Mouse (Mus musculus) cerebellum, postnatal 4 days (tissue): ENCODE results near the gene Src.
"Not testable (repeated sequence)": the region's sequence is repeated elsewhere in the genome, so short reads cannot be mapped to it uniquely, and the experiment has no call there.

Experiments used
- DNase-seq, 2 experiments: peaks; one replicate each; pipeline ENCODE4 v3.0.0; 2022; ENCODE audit warnings: low spot score in 2 of 2, mixed read lengths in 1 of 2

Src gene

DNA sequence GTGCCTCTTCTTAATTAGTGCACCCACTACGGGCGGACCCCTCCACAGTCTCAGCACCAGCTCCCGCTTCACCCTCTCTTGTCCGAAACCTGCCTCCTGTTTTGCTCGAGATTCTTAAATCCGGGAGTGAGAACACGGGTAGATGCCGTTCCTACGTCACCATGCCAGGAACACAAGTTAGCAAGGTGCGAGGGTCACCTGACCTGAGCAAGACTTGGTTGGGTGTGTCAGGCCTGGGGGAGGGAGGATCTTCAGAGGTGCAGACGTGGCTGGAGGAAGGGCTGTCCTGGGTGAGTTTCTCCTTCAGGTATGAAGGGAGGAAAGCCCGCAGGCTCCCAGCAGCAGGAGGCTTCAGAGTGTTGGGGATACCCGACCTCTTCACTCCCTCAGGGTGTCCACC, at the start of gene Src:
Gene Src (plus strand): TSS at position 239 of the 400 bp plus-strand sequence.
- no peak for DNase-seq

DNA sequence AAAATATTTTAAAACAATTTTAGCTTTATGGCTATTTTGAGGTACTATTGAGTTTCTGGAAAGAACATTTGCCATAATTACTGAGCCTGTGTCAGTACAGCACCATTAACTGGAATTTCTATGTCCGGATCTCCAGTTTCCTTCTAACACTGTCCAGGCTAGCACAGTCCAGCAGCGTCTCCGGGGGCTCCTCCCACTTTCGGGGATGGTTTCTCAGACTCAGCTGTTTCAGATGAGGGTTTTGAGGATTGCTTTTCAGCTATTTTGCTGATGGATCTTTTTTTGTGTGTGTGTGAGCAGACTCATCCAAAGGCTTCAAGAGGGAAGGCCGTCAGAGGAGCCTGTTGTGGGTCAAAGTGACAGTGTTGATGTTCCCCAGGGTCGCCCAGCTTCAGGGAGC, 46.5 kb upstream of the Src start:
- DNase-seq = no peak

DNA sequence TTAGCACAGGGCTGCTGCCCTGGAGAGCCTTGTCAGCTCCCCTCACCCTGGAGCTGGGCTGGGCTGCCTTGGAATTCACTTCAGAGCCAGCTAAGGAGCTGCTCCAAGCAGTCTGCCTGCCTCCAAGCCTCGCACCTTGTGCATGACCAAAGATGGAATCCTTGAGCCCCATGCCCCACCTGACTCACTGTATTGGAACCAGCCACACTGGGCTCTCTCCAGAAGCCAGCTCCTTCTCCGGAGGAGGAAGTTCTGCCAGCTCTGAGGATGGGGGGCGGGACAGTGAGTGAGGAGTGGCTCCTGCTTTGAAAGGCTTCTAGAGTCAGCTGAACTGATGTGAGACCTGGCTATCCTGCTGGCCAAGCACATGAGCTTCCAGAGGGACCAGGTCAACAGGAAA, 44.6 kb upstream of the Src start:
- no peak for DNase-seq

DNA sequence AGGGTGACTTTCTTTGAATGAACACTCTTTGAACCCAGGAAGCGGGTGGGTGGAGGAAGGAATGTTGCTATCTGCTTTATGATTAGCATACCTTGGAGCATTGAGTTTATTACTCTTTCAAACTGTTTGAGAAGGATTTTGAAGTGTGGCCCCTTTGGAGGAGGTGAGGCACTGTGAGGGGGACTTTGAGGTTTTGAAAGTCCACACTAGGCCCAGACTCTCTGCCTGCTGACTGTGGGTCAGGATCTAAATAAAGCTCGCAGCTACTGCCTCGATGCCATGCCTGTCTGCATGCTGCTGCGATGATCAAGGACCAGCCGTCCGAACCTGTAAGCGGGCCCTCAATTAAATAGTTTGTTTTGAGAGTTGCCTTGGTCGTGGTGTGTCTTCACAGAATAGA, 43.2 kb upstream of the Src start:
- no peak for DNase-seq

DNA sequence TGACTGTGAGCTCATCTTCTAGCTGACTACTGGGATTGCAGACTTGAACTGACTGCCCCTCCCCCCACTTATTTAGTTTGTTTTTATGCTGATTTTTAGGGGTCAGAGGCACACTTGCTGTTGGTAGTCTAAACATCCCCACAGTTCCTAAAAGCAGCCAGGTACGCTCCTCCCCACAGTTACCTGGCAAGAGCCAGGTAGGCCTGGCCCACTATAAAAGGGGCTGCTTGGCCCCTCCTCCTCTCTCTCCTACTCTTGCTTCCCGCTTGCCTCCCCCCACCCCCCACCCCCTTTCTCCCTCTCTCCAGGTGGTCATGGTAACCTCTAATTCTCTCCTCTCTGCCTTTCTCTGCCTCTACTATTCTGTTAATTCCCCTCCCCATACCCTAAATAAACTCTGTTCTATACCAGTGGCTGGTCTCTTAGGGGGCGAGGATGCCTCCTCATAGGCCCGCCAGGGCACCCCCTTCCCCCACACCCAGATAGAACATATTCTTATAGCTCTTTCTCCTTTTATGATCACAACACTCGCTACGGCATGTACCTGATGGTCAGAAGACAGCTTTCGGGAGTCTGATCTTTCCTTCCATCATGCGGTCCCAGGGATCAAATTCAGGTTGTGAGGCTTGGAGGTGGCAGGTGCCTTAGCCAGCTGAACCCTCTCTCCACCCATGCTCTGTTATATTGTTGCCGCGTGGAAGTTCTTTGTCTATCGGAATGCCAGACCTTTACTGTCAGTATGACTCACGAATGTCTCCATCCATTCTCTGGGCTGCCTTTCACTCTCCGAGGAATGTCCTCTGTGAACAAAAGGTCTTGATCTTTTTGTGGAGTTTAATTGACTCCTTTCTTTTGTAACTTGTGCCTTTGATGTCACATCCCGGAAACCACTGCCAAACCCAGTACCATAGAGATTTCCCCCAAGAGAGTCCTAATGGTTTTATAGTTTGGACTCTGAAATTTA, 42.2 kb upstream of the Src start:
- DNase-seq = no peak

DNA sequence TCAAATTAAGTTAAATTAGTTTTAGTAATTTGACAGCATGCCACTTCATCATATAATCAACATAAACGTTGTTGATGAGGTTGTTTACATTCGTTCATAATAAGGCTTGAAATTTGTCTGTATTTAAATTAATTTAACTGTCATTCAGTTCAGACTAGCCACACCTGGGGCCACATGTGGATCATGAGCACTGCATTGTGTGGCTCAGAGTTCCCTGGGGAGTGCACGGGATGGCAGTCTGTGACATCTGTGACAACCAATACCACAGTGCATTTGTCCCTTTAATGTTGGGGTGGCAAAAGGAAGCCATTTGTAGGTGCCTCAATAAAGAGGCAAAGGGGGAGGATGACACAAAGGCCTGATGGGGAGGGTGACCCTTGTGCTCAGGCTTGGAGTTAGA, 41.2 kb upstream of the Src start:
- no peak for DNase-seq

DNA sequence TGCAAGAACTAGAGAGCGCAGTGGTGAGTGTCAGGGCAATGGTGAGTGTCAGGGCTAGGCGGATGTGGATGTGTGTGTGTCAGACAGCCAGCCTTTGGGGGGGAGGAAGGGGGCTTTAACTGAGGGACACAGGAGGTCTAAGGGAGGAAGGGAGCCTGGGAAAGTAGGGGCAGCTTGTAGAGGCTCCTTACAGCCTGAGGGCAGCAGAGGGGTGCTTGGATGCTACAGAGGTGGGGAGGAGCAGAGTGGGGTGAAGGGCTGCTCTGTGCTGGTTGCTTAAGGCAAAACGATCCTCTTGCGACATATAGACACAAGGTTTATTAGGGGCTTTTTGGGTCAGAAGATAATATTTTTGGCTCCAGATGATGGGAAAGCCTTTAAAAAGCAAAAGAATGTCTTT, 33.4 kb upstream of the Src start:
- DNase-seq = no peak

DNA sequence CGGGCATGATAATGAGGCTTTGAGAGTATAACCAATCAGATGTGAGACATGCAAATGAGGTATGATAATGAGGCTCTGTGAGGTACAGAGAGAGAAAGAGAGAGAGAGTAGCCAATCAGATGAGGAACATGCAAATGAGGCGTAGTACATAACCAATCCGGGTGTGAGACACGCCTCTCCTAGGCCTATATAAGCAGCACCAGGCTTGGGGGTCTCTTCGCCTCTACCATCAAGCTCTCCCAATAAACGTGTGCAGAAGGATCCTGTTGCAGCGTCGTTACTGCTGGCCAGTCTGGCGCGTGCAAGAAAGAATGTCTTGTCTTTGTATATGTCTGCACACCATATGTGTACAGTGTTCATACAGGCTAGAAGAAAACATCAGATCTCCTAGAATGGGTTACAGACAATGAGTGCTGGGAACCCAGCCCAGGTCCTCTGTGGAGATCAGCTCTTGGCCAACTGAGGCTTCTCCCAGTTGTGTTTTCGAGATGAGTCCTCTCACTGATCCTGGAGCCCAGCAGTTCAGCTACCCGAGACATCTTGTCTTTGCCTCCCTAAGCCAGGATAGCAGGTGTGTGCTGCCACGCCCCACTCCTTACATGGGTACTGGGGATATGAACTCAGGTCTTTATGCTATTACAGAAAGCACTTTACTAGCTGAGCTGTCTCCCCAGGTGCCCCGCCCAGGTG, 29.2 kb upstream of the Src start:
- not testable (repeated sequence) for DNase-seq

DNA sequence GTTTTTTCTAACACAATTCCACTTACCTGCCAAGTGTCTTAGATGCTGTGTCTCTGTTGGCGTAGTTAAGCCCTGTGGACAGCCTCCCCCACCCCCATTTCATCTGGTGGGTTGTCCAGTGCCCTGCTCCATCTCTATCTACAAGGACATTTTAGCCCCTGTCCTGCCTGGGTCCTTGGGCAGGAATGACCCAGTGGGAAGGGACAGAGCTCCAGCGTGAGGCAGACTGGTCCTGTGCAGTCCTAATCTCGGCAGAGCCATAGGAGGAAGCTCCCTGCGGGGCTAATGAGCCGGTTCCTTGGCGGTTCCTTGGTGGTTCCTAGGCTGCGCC, 28.7 kb upstream of the Src start:
- DNase-seq = no peak

DNA sequence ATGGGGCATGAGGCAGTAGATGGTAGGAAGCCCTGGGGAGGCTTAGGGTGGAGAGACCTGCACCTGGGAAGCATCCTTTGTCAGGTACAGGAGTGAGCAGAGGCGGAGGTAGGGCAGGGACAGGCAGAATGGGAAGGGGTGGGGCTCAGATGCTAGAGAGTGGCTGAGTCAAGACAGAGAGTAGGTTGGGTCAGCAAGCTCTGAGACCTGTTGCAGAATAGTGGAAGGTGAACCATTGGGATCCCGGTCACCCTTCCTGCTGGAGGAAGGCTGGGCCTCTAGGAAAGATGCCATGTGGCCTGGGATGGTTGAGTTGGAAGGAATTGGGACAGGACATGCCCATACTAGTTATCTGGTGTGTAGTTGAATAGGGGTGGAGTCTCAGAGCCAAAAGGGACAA, 25.9 kb upstream of the Src start:
- no peak for DNase-seq

DNA sequence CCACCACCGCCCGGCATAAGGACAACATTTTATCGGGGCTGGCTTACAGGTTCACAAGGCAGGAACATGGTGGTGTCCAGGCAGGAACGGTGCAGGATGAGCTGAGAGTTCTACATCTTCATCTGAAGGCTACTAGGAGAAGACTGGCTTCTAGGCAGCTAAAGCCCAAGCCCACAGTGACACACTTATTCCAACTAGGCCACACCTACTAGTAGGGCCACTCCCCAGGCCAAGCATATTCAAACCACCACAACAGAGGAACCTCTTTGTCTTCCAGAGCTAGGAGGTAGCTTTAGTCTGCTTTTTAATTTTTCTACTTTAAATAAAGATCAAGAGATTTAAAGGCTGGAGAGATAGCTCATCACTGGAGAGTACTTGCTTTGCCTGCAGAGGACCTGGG, 24.7 kb upstream of the Src start:
- no peak for DNase-seq

DNA sequence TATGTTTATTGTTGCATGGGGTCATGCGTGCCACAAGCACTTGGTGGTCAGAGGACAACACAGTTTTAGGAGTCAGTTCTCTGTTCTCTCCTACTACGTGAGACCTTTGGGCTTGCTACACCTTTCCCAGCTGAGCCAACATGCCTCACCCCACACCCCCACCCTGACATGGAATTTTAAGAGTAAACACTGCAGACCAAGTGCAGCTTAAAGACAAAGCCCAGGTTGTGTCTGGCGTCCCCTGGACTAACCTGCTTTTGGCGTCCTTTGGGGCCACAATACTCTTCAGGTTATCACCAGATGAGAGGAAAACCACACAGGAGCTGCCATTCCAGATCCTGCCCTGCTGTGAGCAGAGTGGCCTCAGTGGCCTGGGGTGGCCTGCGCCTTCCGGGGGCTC, 23.4 kb upstream of the Src start:
- DNase-seq = no peak

DNA sequence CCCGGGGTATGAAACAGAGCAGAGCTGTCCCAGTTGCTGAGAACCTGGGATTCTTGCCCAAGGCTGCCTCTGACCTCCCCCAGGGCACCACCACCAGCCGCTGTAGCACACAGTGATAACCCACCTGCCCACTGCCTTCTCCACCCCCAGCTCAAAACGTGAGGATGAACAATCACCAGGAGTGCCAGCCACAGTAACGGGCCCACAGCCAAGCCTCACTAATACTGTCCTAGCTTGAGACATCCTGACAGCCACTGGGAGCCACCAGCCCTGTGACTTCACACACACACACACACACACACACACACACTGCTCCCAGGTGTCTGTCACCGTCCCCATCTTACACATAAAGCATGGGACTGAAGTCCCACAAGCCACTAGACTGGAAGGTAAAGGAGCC, 22.9 kb upstream of the Src start:
- no peak for DNase-seq

DNA sequence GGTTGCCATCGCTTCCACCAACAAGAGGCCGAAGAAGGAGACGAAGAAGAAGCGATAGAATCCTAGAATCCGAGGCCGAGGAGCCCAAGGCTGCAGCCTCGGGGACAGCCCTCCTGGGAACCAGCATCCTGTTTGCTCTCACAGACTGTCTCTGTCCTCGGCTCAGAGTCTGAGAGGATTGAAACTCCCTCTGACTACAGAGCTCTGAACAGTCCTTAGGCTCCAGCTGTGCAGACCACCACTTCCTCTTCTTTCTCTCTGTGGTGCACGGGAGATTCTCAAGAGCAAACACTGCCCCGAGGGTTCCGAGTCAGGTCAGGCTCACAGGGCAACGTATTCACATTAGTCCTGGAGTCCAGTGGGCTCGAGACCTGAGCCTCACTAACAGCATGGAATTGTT, 22.3 kb upstream of the Src start:
- DNase-seq = no peak

DNA sequence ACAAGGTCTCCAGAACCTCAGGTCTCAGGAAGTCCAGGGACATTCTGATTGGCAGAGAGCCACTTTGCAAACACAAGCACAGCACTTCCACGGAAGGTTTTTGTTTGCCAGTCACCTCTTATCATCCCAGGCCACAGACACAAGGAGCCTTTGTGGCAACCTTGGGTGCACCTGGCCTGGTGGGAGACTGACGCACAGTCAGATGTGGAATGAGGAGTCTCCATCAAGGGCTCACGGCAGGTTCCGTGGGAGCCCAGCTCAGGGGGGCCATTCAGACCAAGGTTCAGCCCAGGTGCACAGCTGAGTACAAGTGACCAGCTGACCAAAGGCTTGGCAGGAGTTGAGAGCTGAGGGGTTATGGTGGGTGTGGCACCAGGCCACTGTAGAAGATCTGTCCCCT, 20.9 kb upstream of the Src start:
- DNase-seq = no peak

DNA sequence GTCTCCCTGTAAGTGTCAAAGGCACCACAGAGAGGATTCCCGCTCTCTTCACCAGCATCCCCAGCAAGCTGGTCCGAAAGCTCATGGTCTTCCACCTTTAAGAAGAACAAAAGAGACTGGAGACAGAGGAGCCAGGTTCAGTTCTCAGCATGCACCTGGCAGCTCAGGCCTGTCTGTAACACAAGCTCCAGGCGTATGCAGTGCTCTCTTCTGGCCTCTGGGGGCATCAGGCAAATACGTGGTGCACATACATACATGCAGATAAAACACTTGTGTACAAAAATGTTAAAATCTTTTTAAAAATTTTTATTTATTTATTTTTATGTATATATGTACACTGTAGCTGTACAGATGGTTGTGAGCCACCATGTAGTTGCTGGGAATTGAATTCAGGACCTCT, 19.7 kb upstream of the Src start:
- DNase-seq = no peak

DNA sequence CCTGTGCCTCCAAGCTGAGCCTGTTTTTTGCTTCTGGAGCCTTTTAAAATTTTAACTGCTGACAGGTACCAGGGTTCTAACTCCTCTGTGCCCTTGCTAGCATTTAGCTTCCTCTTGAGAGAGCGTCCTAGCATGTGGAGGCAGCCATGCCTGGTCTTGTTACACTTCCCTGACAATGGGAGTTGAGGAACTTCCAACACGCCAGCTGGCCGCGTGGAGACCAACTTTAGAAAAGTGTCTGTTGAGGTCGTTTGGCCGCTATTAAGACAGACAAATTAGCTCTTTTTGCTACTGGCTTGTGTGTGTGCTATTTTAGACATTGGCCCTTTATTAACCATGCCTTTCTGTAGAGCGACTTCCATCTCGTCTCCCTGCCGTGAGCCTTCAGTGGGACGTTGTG, 18.4 kb upstream of the Src start:
- no peak for DNase-seq

DNA sequence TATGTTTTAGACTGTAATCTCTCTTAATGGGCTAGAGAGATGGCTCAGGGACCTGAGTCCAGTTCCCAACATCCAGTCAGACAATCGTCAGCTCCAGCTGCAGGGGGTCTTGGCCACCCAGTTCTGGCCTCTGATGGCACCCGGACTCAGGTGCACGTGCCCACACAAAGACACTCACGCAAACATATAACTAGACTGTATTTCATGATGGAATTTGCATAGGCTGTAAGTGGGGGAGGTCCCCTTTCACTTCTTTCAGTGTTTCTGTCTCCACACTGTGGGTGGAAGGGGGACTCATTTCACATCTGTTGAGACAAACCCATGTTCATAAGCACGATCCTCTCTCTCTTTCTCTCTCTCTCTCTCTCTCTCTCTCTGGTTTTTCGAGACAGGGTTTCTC, 17.8 kb upstream of the Src start:
- no peak for DNase-seq

DNA sequence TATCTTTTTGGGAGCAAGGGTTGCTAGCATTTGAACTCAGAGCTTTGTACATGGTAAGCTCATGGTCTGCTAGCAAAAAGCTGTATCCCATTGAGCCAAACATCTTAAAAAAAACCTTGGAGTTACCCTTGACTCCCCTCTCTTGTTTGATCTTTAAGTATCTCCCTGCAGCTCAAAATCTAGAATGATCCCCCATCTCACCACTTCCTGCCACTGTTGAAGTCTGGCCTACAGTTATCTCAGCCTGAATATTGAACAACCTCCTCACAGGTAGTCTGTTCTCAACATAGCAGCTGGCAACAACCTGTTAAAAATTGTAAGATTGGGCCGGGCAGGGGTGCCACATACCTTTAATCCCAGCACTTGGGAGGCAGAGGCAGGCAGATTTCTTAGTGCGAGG, 17.0 kb upstream of the Src start:
- no peak for DNase-seq

DNA sequence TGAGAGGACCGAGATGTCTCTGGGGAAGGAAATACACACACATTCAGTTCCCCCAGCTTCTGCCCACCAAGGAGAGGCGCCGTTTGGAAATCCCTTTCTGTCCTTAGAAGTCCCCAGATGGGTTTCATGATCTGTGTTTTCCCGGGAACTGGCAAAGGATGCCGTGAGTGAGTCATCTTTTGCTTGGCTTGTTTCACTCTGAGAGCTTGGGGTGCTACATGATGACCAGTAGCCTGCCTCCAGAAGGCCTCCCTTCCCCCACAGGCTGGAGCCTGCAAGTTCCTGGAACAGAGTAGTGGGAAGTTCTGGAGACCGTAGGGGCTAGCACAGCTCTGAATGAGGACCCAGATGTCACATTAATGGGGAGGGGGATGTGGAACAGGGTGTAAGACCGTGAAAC, 10.6 kb upstream of the Src start:
- DNase-seq = no peak

DNA sequence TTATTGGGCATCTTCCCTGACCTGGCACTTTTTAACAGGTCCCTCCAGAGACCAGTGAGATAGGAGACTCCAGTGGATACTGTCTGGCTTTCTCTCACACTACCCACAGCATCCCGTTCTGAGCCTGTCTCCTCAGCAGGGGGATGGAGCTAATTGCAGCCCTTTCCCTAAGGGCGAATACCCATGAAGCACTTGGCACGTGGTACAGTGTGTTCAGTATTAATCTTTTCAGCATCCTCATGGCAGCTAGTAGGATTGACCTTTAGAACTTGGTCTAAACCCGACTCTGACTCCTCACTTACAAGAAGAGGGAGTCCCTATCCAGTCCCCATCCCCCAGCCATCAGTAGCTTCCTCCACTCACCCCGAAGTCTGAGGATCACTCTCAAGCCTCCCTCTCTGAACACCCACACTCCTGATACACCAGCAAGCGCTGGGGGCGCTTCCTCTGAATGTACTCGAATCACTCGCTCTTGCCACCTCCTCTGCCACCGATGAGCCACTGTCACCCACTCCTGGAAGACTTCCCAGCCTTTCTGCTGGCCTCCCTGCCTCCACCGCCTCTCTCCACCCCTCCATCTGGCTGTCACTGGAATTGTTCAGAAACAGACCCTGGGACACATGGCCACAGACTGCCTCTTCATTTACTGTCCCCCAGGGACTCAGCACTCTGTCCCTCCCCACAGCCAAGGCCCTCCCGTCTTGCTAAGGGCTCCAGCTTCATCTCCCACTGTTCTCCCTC, 8.3 kb upstream of the Src start:
- DNase-seq = no peak

DNA sequence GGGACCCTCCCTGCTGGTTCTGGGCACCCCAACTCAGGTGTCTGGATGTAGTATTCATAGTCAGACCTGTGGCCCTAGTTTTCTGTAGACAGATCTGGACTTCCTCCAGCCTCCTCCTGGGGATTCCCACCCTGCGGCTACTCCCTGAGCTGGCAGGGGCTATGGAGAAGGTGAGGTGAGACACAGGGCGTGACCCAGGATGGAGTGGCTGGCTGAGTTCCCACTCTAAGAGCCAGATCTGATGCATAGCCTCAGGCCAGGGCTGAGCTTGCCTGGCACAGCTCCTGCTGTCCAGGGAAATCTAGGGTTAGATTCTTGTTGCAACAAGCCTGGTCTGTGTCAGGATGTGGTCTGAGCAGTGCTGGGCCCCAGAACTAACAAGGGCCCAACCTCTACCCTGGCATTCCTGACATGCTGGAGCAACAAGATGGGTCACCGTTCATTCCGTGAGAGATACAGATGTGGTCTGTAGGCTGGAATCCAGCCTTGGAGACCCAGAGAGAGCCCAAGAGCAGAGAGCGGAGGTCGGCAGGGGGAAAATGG, 7.0 kb upstream of the Src start:
- DNase-seq = no peak

DNA sequence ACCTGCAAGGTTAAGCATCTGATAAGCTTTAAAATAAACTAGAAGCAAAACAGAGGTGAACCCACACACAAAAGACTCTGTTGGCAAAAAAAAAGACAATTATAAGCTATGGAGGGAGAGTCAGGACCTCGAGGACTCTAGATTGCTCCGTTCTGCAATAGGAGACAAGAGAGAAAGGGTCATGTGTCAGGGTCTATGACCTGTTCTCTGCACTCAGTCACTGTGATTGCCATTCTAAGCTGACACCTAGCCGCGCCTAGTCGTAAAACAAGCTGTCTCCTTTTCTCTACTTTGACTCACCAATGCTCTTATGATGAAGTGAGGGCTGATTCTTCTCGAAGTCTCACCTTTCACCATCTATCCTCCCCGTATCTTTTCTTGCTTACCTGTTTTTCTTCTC, 5.7 kb upstream of the Src start:
- no peak for DNase-seq
